Mouse (Mus musculus): ENCODE measurements around the gene Ptpra. TPM values are rescaled to one million over a fixed set of nuclear protein-coding genes. Genes with fewer than 3 reads are reported as not detected.
A peak's percentile ranks its signal among the peaks of the same experiment; 100 is the strongest.
"Not testable (repeated sequence)": the region's sequence is repeated elsewhere in the genome, so short reads cannot be mapped to it uniquely, and the experiment has no call there.

Gene Ptpra
- total RNA-seq, 2 experiments from 2014 or later: 128 to 133 TPM

DNA sequence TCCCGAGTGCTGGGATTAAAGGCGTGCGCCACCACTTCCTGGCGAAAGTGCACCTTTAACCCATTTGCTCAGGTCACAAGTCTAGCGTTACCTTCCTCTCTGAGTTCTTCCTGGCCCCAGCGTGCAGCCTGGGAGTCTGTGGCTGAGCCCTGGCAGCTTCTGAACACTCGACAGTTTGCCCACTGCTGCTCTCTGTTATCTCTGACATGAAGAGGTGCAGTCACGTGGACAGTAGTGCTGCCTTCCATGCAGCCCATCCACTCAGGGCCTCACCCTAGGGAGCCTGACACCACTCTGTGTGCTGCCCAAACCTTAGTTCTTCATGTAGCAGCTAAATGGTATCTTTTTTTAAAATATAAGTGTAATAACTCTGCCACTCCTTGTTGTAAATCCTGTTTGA lies 96.9 kb downstream of the Ptpra start:
- no peak for DNase-seq (ENCODE audit: low spot score in 2 of 2)

- DNase-seq (ENCODE audit: low spot score in 2 of 2): no peak
Observed at GRCm38 (mm10) chr2:130554841-130555240, 104.8 kb downstream of the Ptpra start.

- no peak for DNase-seq (ENCODE audit: low spot score in 2 of 2)
Observed at GRCm38 (mm10) chr2:130556292-130556691, 106.2 kb downstream of the Ptpra start.

DNA sequence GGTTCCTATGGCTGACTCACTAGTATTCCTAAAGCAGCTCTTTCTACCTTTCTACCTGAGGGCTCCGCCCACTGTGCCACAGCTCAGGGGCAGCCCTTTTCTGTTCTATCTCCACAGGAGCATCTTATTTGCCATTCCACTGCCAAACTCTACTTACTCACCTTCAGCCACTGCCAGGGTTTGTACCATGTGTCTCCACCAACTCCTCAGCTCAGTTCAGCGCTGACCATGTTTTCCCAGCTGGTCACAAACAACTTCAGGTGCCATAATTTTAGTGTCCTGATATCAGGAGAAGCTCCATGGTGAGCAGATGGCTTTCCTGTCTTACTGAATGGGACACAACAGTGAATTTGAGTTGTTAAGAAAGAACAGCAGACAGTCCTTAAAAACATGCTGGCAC lies 107.4 kb downstream of the Ptpra start:
- no peak for DNase-seq (ENCODE audit: low spot score in 2 of 2)

DNA sequence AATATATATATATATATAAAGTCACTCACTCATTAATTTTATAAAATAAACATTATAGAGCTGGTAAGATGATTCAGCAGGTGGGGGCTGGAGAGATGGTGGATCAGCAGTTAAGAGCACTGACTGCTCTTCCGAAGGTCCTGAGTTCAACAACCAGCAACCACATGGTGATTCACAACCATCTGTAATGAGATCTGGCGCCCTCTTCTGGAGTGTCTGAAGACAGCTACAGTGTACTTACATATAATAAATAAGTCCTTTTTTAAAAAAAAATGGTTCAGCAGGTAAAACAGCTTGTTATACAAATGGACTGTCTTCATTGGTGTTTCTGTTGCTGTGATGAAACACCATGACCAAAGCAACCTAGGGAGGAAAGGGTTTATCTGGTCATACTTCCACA lies 107.9 kb downstream of the Ptpra start:
- no peak for DNase-seq (ENCODE audit: low spot score in 2 of 2)

DNA sequence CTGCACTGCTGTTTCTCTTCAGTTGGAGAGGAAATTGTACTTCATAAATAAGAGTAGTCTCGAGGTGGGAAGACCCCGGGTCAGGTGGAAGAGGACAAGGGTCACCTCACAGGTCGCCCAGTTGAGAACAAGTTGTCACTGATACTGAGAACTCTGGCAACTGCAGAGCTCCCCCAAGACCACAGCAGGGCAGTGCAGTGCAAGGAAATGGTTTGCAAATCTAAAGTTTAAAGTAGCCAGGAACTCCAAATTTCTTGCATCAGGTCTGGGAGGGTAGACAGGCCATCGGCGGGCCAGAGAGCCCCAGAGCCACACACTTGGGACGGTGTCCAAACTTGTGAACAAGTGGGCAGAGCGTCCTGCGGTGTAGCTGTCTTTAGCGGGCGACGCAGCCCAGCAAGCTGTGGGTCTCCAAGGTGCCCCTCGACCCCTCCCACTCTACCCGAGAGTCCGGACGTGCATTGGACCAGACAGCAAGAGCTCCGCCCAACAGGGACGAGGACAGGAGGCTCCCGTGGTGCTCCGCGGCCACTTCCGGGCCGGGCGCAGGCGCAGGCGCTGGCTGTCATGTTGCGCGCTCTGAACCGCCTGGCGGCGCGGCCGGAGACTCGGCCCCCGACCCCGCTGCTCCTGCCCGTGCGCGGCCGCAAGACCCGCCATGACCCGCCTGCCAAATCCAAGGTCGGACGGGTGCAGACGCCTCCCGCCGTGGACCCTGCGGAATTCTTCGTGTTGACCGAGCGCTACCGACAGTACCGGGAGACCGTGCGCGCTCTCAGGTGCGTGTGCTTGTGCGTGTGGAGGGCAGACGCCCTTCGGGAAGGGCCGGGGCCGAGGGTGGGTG lies 113.4 kb downstream of the Ptpra start, which contains the start of gene Mrps26:
Mrps26 (plus strand) TSS at position 531 of the 844 bp plus-strand sequence.
- peak; percentile 76 to 85 for DNase-seq (ENCODE audit: low spot score in 2 of 2)

DNA sequence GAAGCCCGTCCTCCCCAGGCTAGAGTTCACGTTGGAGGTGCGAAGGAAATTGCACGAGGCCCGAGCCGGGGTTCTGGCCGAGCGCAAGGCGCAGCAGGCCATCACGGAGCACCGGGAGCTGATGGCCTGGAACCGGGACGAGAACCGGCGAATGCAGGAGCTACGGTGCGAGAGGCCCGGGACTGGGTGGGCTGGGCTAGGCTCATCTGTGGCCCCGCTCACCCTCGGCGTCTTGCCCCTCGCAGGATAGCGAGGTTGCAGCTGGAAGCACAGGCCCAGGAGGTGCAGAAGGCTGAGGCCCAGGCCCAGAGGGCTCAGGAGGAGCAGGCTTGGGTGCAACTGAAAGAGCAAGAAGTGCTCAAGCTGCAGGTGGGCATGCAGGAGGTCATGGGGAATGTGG lies 114.0 kb downstream of the Ptpra start:
- DNase-seq (ENCODE audit: low spot score in 2 of 2): no peak

- DNase-seq (ENCODE audit: low spot score in 2 of 2): no peak
Observed at GRCm38 (mm10) chr2:130564983-130565382, 114.9 kb downstream of the Ptpra start.

DNA sequence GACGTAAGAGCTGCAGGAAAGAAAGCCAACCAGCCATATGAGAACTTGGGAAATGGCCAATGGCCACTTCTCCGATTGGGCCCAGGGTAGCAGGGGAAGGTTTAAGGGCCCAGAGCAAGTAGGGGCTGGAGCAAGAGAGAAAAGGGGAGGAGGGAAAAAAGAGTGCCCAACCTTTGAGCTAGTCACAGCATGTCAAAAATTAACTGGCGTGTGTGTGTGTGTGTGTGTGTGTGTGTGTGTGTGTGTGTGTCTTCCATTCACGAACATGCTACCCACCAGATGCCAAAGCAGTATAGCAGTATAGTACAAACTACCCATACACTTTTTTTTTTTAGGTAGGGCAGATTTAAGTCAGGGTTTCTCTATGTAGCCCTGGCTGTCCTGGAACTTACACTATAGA lies 118.8 kb downstream of the Ptpra start:
- DNase-seq (ENCODE audit: low spot score in 2 of 2): no peak

- DNase-seq (ENCODE audit: low spot score in 2 of 2): no peak
Observed at GRCm38 (mm10) chr2:130569926-130570325, 119.8 kb downstream of the Ptpra start.

- no peak for DNase-seq (ENCODE audit: low spot score in 2 of 2)
Observed at GRCm38 (mm10) chr2:130574960-130575359, 124.9 kb downstream of the Ptpra start.

- no peak for DNase-seq (ENCODE audit: low spot score in 2 of 2)
Observed at GRCm38 (mm10) chr2:130575873-130576272, 125.8 kb downstream of the Ptpra start, which contains the start of gene Oxt. TSS of gene Oxt (plus strand) at chr2:130576173.

GRCm38 (mm10) chr2:130576564-130576963 lies 126.5 kb downstream of the Ptpra start:
- not testable (repeated sequence) for DNase-seq (ENCODE audit: low spot score in 2 of 2)

DNA sequence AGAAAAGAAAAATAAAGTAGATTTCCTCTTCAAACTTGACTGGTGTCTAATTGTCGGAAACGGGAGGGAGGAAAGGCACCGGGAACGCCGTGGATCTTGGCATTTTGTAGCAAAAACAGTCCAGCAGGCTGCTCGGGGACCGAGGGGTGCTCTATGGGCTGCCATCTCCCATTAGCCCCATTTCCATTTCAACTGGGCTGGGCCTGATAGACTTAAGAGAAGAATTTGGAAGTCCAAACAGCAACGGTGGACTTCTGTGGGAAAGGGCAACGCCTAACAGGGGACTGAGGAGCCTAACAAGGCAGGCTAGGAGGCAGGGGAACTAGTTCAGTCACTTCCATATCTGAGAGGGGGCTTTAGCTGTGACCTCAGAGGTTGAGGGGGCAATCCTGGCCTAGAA lies 126.9 kb downstream of the Ptpra start:
- no peak for DNase-seq (ENCODE audit: low spot score in 2 of 2)

DNA sequence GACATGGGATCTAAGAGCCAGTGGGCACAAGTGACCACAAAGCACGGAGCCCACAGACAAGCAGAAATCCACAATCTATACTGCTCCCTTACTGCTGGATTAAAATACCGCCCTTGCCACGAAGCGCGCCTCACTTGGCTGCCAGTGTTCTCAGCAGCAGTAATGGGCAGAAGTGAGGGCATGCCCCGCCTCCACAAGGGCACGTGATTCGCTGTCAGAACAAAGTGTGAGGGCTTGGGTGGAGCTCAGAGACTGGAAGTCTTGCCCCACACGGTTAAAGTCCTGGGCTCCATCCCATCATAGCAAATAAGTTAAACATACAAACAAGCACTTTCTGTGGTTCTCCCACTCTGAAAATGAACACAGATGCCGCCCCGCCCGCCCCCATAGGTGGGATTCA lies 127.6 kb downstream of the Ptpra start:
- no peak for DNase-seq (ENCODE audit: low spot score in 2 of 2)

DNA sequence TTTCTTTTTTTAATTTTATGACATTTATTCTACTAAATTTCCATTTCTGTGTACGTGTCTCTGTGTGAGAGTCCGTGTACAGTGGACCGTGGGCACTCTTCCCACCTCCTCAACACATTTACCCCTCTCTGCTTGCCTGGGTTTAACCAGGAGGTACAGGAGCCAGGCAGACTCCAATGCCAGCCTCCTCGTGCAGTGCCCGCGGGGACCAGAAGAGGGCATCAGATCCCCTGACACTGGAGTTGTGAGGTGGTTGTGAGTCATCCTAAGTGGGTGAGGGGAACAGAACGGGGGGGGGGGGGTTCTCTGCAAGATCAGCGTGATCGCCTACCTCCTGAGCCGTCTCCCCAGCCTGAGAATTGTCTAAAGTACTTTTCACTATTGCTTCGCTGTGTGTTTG lies 128.1 kb downstream of the Ptpra start:
- DNase-seq (ENCODE audit: low spot score in 2 of 2): peak; percentile 39 to 41

GRCm38 (mm10) chr2:130579791-130580190 lies 129.7 kb downstream of the Ptpra start:
- no peak for DNase-seq (ENCODE audit: low spot score in 2 of 2)

- no peak for DNase-seq (ENCODE audit: low spot score in 2 of 2)
Observed at GRCm38 (mm10) chr2:130581201-130581600, 131.1 kb downstream of the Ptpra start.

GRCm38 (mm10) chr2:130582552-130582951 lies 132.5 kb downstream of the Ptpra start, which contains the start of gene Avp:
TSS of gene Avp (minus strand) at chr2:130582554.
- DNase-seq (ENCODE audit: low spot score in 2 of 2): no peak

DNA sequence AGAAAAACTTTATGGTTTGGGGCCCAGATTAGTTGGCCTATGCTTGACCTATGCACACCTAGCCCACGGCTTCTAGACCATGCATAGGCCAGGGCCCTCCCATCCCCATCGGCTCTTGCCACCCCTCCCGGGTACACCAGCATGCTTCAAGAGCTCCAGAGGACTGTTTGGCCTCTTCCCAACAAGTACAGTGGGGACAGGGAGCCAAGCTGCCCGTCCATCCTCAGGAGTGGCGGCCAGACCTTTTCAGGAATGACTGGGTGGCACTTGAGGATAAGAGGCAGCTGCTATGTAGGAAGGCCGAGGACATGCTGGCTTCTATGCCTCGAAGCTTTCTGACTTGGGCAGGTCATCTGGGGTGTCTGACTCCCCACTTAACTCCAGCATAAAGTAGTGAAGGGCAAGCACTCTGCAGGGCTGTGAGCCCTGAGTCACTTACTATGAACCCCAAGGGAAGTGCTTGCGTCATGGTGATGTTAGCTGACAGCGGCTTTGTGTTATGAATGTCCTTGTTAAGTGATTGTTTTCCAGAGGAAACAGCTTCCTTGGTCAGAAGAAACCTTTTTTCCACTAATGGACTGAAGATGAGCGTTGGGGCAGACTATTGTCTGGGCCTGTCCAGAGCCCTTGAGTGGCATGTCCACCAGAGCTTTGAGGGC lies 134.0 kb downstream of the Ptpra start:
- no peak for DNase-seq (ENCODE audit: low spot score in 2 of 2)

GRCm38 (mm10) chr2:130586016-130586415 lies 135.9 kb downstream of the Ptpra start:
- DNase-seq (ENCODE audit: low spot score in 2 of 2): no peak

DNA sequence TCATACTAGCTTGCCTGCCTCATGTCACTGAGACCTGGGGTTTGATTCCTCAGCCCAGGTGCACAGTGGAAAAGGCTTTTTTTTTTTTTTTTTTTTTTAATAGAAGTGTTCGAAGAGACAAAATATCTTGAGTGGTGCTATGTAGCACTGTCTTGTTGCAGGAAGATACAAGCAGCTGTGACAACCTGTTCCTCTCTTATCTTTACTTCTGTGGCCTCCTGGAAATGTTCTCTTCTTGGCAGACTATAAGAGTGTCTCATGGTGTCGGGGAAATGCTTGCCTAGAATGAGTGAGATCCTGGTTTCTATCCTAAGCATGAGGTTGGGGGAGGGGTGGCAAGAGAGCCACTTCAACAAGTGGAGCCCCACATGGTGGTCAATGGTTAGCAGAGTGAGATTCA lies 138.3 kb downstream of the Ptpra start:
- DNase-seq (ENCODE audit: low spot score in 2 of 2): no peak

Measured in adrenal gland, postnatal 4 days (tissue).